Mouse (Mus musculus) myocyte (in vitro differentiated cells): ENCODE data around the gene Ufsp2.
A peak's percentile ranks its signal among the peaks of the same experiment; 100 is the strongest.

ENCODE experiments used
- E2F4 ChIP-seq: IDR thresholded peaks from one replicate; pipeline ENCODE4 v1.6.1; 2011; ENCODE audit warnings: mild to moderate bottlenecking, control low read depth, moderate library complexity; ENCODE audit not compliant: insufficient read depth
- MAX ChIP-seq: IDR thresholded peaks from one replicate; pipeline ENCODE4 v1.6.1; 2011; ENCODE audit warnings: low read depth, mild to moderate bottlenecking, control low read depth
- POLR2A ChIP-seq: IDR thresholded peaks from one replicate; pipeline ENCODE4 v1.6.1; 2011; ENCODE audit warnings: low read depth, mild to moderate bottlenecking, control low read depth, moderate library complexity; ENCODE audit not compliant: insufficient read length
- REST ChIP-seq: IDR thresholded peaks from one replicate; pipeline ENCODE4 v1.6.1; 2011; ENCODE audit warnings: mild to moderate bottlenecking, control low read depth, moderate library complexity; ENCODE audit not compliant: insufficient read depth, insufficient read length
- SRF ChIP-seq: IDR thresholded peaks from one replicate; pipeline ENCODE4 v1.6.1; 2011; ENCODE audit warnings: low read depth; ENCODE audit not compliant: control insufficient read depth, insufficient read length
- TCF3 ChIP-seq: IDR thresholded peaks from one replicate; pipeline ENCODE4 v1.6.1; 2011; ENCODE audit warnings: low read depth, control low read depth; ENCODE audit not compliant: insufficient read length
- USF1 ChIP-seq: IDR thresholded peaks from one replicate; pipeline ENCODE4 v1.6.1; 2011; ENCODE audit warnings: low read depth, mild to moderate bottlenecking, control low read depth, moderate library complexity

- peak; percentile 87 for TF ChIP-seq POLR2A
- no peak for TF ChIP-seq SRF
- no peak for TF ChIP-seq MAX
- TF ChIP-seq TCF3, result no peak
- TF ChIP-seq REST, result no peak
- no peak for TF ChIP-seq E2F4
- TF ChIP-seq USF1, result no peak
Measured at GRCm38 (mm10) chr8:45999784-46000705, 24.7 kb downstream of the Ufsp2 start.
